Mouse (Mus musculus) heart, embryonic 13.5 days (tissue): ENCODE results near the gene Dlg2. TPM values are rescaled to one million over a fixed set of nuclear protein-coding genes. Genes with fewer than 3 reads are reported as not detected.

Experiments used
- ATAC-seq: fragments of 200-750 bp; cut with Nextera tagmentation; 2 replicates; pipeline ENCODE4 v1.8.0; 2017; ENCODE audit warnings: moderate TSS enrichment; ENCODE audit not compliant: insufficient number of reproducible peaks, low FRiP score, low TSS enrichment; ENCODE audit errors: extremely low read depth
- H3K27ac ChIP-seq: fragments of 300-500 bp; sonication (generic); replicated peaks from 2 replicates; pipeline ENCODE4 v1.5.1; 2015; ENCODE audit warnings: moderate library complexity, mild to moderate bottlenecking, inconsistent platforms
- H3K27me3 ChIP-seq: fragments of 300-500 bp; sonication (generic); replicated peaks from 2 replicates; pipeline ENCODE4 v1.6.1; 2015; ENCODE audit warnings: mild to moderate bottlenecking, inconsistent platforms
- H3K36me3 ChIP-seq: fragments of 300-500 bp; sonication (generic); 2 replicates; pipeline ENCODE4 v1.6.1; 2015; ENCODE audit warnings: mild to moderate bottlenecking, inconsistent platforms
- H3K4me1 ChIP-seq: fragments of 300-500 bp; sonication (generic); 2 replicates; pipeline ENCODE4 v1.6.1; 2015; ENCODE audit warnings: inconsistent platforms
- H3K4me2 ChIP-seq: fragments of 300-500 bp; sonication (generic); 2 replicates; pipeline ENCODE4 v1.6.1; 2015; ENCODE audit warnings: inconsistent platforms, mild to moderate bottlenecking, moderate library complexity
- H3K4me3 ChIP-seq: fragments of 300-500 bp; sonication (generic); 2 replicates; pipeline ENCODE4 v1.5.1; 2015; ENCODE audit warnings: moderate library complexity, mild to moderate bottlenecking, inconsistent platforms
- H3K9ac ChIP-seq: fragments of 300-500 bp; sonication (generic); 2 replicates; pipeline ENCODE4 v1.6.1; 2015; ENCODE audit warnings: inconsistent platforms, mild to moderate bottlenecking, moderate library complexity
- H3K9me3 ChIP-seq: fragments of 300-500 bp; sonication (generic); 2 replicates; pipeline ENCODE4 v1.6.1; 2016; ENCODE audit warnings: inconsistent platforms
- WGBS: fragments of 180-500 bp; shearing (Covaris S2); methylation state at CpG from one replicate; pipeline ENCODE4 v1.1.7; 2015; ENCODE audit warnings: mixed read lengths; 5-methylcytosine and 5-hydroxymethylcytosine counted together
- polyA plus RNA-seq: library from polyadenylated mRNA; unstranded; fragments of >200 nt; fragmentation: Nextera tagmentation; extraction: Ambion mirVana; gene quantifications from 2 replicates; pipeline ENCODE4 v1.2.1, GENCODE M21; 2015

Gene Dlg2
- polyA plus RNA-seq, 1 experiment from 2014 or later = 7.2 TPM

DNA sequence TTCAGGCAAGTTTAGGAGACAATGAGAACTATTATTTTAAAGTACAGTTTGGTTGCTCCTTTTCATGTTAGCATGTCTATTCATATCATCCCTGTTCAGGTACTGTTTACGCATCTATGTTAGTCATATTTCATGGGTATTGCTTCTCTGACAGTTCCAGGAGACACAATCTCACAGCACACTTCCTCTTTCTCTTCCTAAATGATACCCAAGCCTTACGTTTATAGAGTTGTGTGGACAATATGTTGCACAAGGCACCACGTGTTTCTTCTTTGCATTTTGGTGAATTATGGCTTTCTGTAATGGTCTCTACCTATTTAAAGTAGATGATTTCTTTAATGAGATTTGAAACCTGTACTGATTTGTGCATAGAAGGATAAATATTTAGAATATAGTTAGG lies 990.6 kb downstream of the Dlg2 start:
- no peak overlapping the region for H3K4me3 ChIP-seq
- no peak for ATAC-seq
- H3K27ac ChIP-seq = no peak overlapping the region
- H3K4me2 ChIP-seq = no peak overlapping the region
- 71% methylated on average over 3 of the region's 3 CpGs for WGBS
- H3K9me3 ChIP-seq = no peaks in the 10 kb centered on the region
- no peaks in the 10 kb centered on the region for H3K36me3 ChIP-seq
- H3K27me3 ChIP-seq = no peaks in the 10 kb centered on the region
- H3K4me1 ChIP-seq = no peaks in the 10 kb centered on the region
- no peak overlapping the region for H3K9ac ChIP-seq

DNA sequence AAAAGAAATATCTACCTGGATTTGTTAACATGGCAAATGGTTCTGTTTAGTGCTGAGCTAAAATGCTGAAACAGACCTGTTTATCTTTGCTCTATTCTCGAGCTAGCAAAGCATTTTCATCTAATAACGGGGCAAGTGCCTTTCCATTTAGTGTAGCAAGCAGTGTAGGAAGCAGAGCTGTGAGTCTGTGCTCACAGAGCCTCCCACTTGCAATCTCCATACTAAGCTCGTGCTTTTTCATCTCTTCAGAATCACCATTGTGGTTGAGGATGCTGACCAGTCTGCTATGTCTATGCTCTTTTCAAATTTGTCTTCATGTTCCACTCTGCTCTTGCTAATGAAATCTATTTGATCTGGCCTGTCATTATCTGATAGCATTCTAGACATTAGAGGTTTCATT lies 1002.7 kb downstream of the Dlg2 start:
- WGBS = 55% methylated on average over 3 of the region's 3 CpGs
- H3K36me3 ChIP-seq = no peaks in the 10 kb centered on the region

DNA sequence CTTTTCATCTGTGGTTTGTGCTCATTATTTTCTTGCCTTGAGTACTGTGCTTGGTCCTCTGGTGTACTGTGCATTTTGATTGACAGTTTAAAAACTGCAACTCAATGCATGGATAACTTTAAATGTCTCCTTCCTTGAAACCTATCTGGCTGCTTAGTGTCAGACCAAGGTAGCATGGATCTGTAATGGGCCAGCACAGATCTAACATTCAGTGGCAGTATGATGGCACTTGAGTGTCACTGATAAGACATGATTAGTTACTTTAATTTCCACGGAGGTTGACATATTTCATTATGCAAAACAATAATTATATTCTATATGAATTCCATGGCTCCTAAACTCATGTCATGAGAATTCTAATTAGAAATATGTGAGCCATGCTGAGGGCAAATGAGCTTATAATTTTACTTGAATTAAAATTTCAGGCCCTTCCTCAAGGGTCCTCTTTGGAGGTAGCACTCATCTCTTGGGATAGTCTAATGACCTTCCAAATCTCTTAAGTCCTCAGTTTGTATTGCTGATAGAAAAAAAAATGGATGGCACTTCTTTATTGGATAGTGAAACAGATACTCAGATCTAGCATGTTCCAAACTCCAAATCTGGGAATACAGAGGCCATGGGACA lies 1005.2 kb downstream of the Dlg2 start:
- WGBS = 64% methylated on average over 1 of the region's 1 CpGs
- H3K4me3 ChIP-seq = no peak overlapping the region

More for the DNA sequence above, 1002.7 kb downstream of the Dlg2 start:
- Histone ChIP-seq H3K9ac (no peak overlapping the region), H3K4me1 (no peaks in the 10 kb centered on the region), H3K9me3 (no peaks in the 10 kb centered on the region), H3K4me2 (no peak overlapping the region), H3K27me3 (no peaks in the 10 kb centered on the region), H3K4me3 (no peak overlapping the region), H3K27ac (no peak overlapping the region)
- no peak for ATAC-seq

DNA sequence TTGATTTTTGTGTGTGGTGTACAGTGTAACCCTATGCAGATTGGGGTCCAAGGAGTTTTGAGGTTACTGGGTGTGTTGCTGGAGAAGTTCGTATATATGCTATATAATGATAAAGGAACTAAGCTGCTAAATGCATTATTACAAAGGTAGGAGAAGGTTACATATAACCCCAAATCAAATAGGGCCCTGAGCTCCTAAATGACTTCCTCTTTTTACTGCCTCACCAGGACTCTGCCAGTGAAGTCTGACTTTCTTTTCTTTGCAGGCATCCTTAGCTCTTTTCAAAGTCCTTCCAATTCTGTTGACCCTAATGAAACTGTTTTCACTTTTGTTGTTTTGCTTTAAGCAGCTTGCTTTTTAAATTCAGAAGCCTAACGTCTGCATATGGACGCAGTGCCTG lies 1016.8 kb downstream of the Dlg2 start:
- Histone ChIP-seq H3K27ac (no peak overlapping the region), H3K4me1 (no peaks in the 10 kb centered on the region), H3K9ac (no peak overlapping the region), H3K4me3 (no peak overlapping the region), H3K4me2 (no peak overlapping the region), H3K9me3 (no peaks in the 10 kb centered on the region), H3K27me3 (no peaks in the 10 kb centered on the region), H3K36me3 (no peaks in the 10 kb centered on the region)
- ATAC-seq = no peak
- 68% methylated on average over 3 of the region's 3 CpGs for WGBS

More for the DNA sequence above, 1005.2 kb downstream of the Dlg2 start:
- H3K27ac ChIP-seq = no peak overlapping the region
- no peaks in the 10 kb centered on the region for H3K4me1 ChIP-seq
- H3K9me3 ChIP-seq = no peaks in the 10 kb centered on the region
- no peak overlapping the region for H3K4me2 ChIP-seq
- no peak for ATAC-seq
- H3K36me3 ChIP-seq = no peaks in the 10 kb centered on the region
- H3K27me3 ChIP-seq = no peaks in the 10 kb centered on the region
- no peak overlapping the region for H3K9ac ChIP-seq

DNA sequence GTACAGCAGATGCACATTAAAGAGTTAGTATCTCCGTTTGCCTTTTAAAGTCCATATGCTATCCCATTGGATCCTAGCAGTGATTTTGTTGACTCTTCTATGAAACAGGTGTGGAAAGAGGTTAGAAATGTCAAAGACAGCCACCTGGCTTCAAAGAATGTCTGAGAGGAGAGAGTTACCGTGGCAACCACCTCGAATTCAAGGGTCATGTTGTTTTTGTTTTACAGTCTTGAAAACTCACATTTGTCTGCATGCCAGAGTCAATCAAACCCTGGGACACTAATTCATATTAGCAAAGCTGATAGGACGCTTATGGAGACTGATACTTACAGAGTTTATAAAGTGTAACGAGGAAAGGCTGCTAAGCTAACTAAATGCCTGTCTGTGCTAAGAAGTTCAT lies 1019.1 kb downstream of the Dlg2 start:
- Histone ChIP-seq H3K9me3 (no peaks in the 10 kb centered on the region), H3K4me1 (no peaks in the 10 kb centered on the region), H3K9ac (no peak overlapping the region), H3K4me2 (no peak overlapping the region), H3K27ac (no peak overlapping the region), H3K27me3 (no peaks in the 10 kb centered on the region), H3K36me3 (no peaks in the 10 kb centered on the region), H3K4me3 (no peak overlapping the region)
- 59% methylated on average over 5 of the region's 5 CpGs for WGBS
- no peak for ATAC-seq

DNA sequence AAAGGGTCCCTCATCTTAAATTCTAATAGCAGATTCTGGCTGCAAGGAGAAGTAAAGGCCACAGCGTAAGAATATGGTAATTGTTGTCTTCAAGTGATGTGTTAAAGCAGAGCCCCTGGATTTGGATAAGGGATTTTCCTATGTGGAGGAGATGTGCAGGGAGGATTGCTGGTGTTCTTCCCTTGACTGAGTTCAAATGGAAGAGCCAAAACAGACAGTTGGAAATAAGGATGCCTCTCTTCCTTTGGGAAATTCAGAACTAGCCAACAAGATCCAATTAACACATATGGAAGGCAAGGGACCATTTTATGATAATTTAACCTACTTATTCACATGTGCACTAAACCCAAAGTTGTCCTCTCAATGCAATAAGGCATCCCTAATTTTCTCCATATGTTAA lies 1034.6 kb downstream of the Dlg2 start:
- no peak for ATAC-seq
- Histone ChIP-seq H3K4me2 (no peak overlapping the region), H3K36me3 (no peaks in the 10 kb centered on the region), H3K9ac (no peak overlapping the region), H3K27ac (no peak overlapping the region), H3K4me1 (no peaks in the 10 kb centered on the region), H3K27me3 (no peaks in the 10 kb centered on the region), H3K9me3 (no peaks in the 10 kb centered on the region), H3K4me3 (no peak overlapping the region)
- 65% methylated on average over 1 of the region's 1 CpGs for WGBS

DNA sequence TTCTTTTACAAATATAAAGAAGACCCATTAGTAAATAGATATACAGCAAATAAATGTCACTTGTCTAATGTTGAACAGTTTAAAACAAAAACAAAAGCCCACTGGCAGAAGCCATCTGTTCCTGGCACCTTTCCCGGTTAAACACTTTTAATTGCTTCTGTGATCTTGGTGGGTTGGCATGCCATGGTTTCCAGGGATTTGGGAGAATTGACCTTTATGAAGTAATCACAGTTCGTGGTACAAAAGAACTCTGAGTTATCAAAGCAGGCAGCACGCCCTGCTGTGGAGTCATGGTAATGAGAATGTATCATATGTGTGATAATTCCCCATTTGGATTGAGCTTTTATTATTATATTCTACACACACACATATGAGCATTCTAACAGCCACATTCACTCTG lies 1038.0 kb downstream of the Dlg2 start:
- Histone ChIP-seq H3K9ac (no peak overlapping the region), H3K4me1 (no peaks in the 10 kb centered on the region), H3K27me3 (no peaks in the 10 kb centered on the region), H3K27ac (no peak overlapping the region), H3K4me2 (no peak overlapping the region), H3K4me3 (no peak overlapping the region), H3K36me3 (no peaks in the 10 kb centered on the region), H3K9me3 (no peaks in the 10 kb centered on the region)
- 58% methylated on average over 3 of the region's 3 CpGs for WGBS
- ATAC-seq = no peak

DNA sequence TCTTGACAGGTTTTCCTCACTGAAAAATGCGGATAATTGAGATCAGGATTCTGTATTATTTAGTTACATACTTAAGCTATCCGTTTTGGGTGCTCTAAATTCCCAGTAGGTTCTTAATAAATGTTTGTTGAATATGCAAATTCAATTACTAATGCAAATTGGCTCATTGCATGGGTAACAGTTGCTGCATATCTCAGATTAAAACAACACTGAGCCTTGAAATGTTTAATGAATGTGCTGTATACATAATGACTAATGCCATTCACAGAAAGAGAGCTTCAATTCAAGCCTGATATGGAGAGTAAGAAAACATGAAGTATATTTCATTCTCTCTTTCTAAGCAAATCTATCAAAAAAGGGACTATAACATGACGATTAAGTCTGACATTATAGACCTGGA lies 1039.8 kb downstream of the Dlg2 start:
- WGBS = 72% methylated on average over 3 of the region's 3 CpGs
- H3K4me3 ChIP-seq = no peak overlapping the region

DNA sequence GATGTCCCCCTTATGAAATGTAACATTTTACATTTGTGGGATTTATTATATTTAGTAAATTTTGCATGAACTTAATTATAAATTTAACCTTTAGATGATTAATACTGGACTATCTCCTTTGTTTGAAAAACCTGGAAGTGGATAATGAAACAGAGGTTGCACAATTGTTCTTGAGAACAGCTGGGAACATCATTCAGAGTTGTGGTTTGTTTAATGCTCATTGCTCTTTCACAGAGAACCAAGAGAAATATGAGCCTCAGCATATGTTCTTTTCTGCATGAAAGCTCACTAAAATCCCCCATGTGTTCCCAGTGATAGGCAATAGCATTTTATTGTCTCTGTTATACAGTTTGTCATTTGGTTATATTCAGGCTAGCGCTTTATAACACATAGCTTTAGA lies 1049.4 kb downstream of the Dlg2 start:
- H3K36me3 ChIP-seq = no peaks in the 10 kb centered on the region
- H3K4me1 ChIP-seq = no peaks in the 10 kb centered on the region
- H3K4me2 ChIP-seq = no peak overlapping the region
- no peaks in the 10 kb centered on the region for H3K9me3 ChIP-seq
- H3K4me3 ChIP-seq = no peak overlapping the region
- no peak for ATAC-seq
- no peak overlapping the region for H3K27ac ChIP-seq
- WGBS = 97% methylated on average over 1 of the region's 1 CpGs
- no peak overlapping the region for H3K9ac ChIP-seq
- no peaks in the 10 kb centered on the region for H3K27me3 ChIP-seq

More for the DNA sequence above, 1039.8 kb downstream of the Dlg2 start:
- Histone ChIP-seq H3K4me1 (no peaks in the 10 kb centered on the region), H3K27me3 (no peaks in the 10 kb centered on the region), H3K9me3 (no peaks in the 10 kb centered on the region), H3K27ac (no peak overlapping the region), H3K9ac (no peak overlapping the region), H3K36me3 (no peaks in the 10 kb centered on the region), H3K4me2 (no peak overlapping the region)
- ATAC-seq = no peak

DNA sequence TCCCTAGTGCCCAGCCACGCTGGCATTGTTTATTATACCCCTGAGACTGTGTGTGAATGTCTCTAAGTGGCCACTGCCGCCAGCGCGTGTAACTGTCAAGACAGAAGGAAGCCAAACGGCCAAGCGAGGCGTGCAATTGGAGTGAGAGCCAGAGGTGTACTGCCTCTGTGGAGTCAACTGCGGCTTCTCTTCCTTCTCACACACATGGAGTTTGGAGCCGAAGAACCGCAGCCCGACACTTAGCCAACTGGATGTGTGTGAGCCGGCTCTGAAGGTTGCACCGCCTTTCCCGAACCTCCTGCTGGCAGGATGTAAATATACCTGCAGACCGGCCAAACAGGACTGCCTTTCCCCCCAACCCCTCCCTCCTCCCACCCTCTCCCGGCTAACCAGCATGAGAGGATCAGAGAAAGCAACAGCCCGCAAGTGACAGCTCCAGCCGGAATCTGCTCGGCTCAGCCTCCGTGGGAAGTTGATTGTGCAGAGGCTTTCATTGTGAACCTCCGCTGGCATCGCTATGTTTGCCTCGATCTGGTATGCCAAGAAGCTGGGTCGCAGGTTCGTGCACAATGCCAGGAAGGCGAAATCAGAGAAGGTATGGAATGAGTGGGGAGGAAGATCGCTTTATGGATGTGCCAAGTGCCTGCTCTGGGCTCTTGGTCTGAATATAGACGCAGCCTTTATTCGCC lies 1066.3 kb downstream of the Dlg2 start:
- ATAC-seq = no peak
- Histone ChIP-seq H3K9me3 (no peaks in the 10 kb centered on the region), H3K27me3 (peaks cover 8% of the 10 kb centered on the region; the same call in 1 of the 2 replicates), H3K4me1 (peaks cover 15% of the 10 kb centered on the region), H3K9ac (peak overlapping the region; percentile 67), H3K36me3 (no peaks in the 10 kb centered on the region), H3K4me2 (peak overlapping the region; percentile 82), H3K4me3 (peak overlapping the region; percentile 54), H3K27ac (no peak overlapping the region)
- 3% methylated on average over 29 of the region's 29 CpGs for WGBS

DNA sequence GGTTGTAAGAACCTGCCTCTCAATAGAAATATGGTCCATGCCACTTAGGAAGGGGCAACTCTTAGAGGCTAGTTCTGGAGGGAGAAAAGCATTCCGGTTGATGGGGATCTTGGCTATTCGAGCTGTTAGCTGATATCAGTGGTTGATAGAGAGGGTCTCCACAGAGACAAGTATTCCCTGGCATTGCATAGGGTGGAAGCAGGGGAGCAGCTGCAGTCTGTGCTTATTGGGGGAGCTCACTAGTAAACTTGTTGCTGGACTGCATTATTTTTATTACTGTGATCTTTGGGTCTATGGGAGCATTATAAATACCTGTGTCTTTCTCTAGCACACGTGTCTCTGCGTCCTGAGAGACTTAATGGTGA lies 1066.8 kb downstream of the Dlg2 start:
- no peak overlapping the region for H3K27ac ChIP-seq
- H3K9me3 ChIP-seq = no peaks in the 10 kb centered on the region
- H3K9ac ChIP-seq = peak overlapping the region; percentile 67
- 35% methylated on average over 4 of the region's 4 CpGs for WGBS
- peak overlapping the region; percentile 54 for H3K4me3 ChIP-seq
- peaks cover 8% of the 10 kb centered on the region; the same call in 1 of the 2 replicates for H3K27me3 ChIP-seq
- peaks cover 15% of the 10 kb centered on the region for H3K4me1 ChIP-seq
- no peaks in the 10 kb centered on the region for H3K36me3 ChIP-seq
- no peak for ATAC-seq
- peak overlapping the region; percentile 82 for H3K4me2 ChIP-seq

DNA sequence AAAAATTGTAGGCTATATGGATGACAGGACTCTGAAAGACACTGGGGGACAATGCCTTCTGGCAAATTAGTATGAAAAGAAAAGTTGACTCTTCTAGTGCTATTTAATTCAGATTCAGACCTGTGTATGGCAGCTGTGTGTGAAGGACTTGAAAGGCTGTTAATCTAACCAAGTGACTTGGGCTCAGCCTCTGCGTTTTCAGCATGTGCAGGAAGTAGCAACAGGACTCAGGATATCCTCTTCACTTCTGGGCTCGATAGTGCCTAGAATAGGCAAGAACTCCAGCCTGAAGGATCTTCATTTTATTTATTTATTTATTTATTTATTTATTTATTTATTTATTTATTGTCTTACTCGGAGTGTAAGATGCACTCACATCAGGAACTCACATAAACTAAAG lies 1068.1 kb downstream of the Dlg2 start:
- H3K36me3 ChIP-seq = no peaks in the 10 kb centered on the region
- peaks cover 15% of the 10 kb centered on the region for H3K4me1 ChIP-seq
- H3K27ac ChIP-seq = no peak overlapping the region
- no peak for ATAC-seq
- H3K4me2 ChIP-seq = no peak overlapping the region
- H3K4me3 ChIP-seq = no peak overlapping the region
- peaks cover 8% of the 10 kb centered on the region; the same call in 1 of the 2 replicates for H3K27me3 ChIP-seq
- H3K9me3 ChIP-seq = no peaks in the 10 kb centered on the region
- no peak overlapping the region for H3K9ac ChIP-seq
- WGBS = 47% methylated on average over 3 of the region's 3 CpGs
